13 mouse cellular contexts compared by ENCODE assay signal in genomic region chr6:22429026-22429425, GRCm38 (mm10).
A peak's percentile ranks its signal among the peaks of the same experiment; 100 is the strongest.
DNase-seq lines count a peak whose midpoint lies in the region; ATAC-seq and TF ChIP-seq lines count a peak whose summit lies in the region.
"Had no signal": no experiment of that assay in that cellular context is flagged by ENCODE, and none has a peak within 500 bp of the region (broad histone marks: within the 10 kb centered on the region; RNA-seq: fewer than 3 reads in every experiment).

No protein-coding gene starts in this region.

- no peaks in the 10 kb centered on the region for H3K4me1 ChIP-seq in midbrain, embryonic 11.5 days (ENCODE audit: control insufficient read depth, insufficient read depth, low read length)
- H3K4me1 ChIP-seq in midbrain, embryonic 10.5 days = no peaks in the 10 kb centered on the region
- no peaks in the 10 kb centered on the region for H3K4me1 ChIP-seq in hindbrain, embryonic 13.5 days (replicated peaks)
- H3K4me1 ChIP-seq in neural tube, embryonic 13.5 days (replicated peaks) = no peaks in the 10 kb centered on the region
- no peaks in the 10 kb centered on the region for H3K4me1 ChIP-seq in lung, adult 2 months (ENCODE audit: control insufficient read depth, insufficient read depth, low read length)
- H3K4me1 ChIP-seq: kidney, embryonic 15.5 days had no signal

- H3K4me2 ChIP-seq in midbrain, embryonic 11.5 days = no peak overlapping the region
- no peak overlapping the region for H3K4me2 ChIP-seq in hindbrain, embryonic 13.5 days
- no peak overlapping the region for H3K4me2 ChIP-seq in neural tube, embryonic 13.5 days
- H3K4me2 ChIP-seq: kidney, embryonic 15.5 days; lung, embryonic 14.5 days had no signal

- 57% methylated on average over 3 of the region's 3 CpGs for WGBS in midbrain, embryonic 11.5 days
- WGBS in midbrain, embryonic 10.5 days = 61% methylated on average over 3 of the region's 3 CpGs
- 57% methylated on average over 3 of the region's 3 CpGs for WGBS in hindbrain, embryonic 13.5 days
- 39% methylated on average over 3 of the region's 3 CpGs for WGBS in neural tube, embryonic 13.5 days
- 50% methylated on average over 3 of the region's 3 CpGs for WGBS in lung, adult 2 months

- no peak for TF ChIP-seq POLR2A in lung, adult 2 months (IDR thresholded peaks at IDR 0.05; ENCODE audit: borderline replicate concordance, extremely low read depth, low read depth, low read length)

- no peak overlapping the region for H3K4me3 ChIP-seq in midbrain, embryonic 11.5 days (ENCODE audit: low read depth, low read length)
- no peak overlapping the region for H3K4me3 ChIP-seq in midbrain, embryonic 10.5 days
- no peak overlapping the region for H3K4me3 ChIP-seq in hindbrain, embryonic 13.5 days
- no peak overlapping the region for H3K4me3 ChIP-seq in neural tube, embryonic 13.5 days
- no peak overlapping the region for H3K4me3 ChIP-seq in lung, adult 2 months (replicated peaks; ENCODE audit: extremely low read depth, low read depth, low read length)
- H3K4me3 ChIP-seq: kidney, embryonic 15.5 days had no signal

- no peak for DNase-seq in midbrain, embryonic 11.5 days (ENCODE audit: low spot score, missing footprints)
- no peak for DNase-seq in midbrain, embryonic 10.5 days (ENCODE audit: low spot score)
- peak; percentile 9 for DNase-seq in cerebellum, adult 9-11 months
- no peak for DNase-seq in embryo, embryonic 10 days (ENCODE audit: low spot score)
- DNase-seq in lung, adult 2 months = no peak
- DNase-seq in spleen, adult 18-20 months = no peak
- DNase-seq: gastrocnemius, postnatal 25 days; heart, postnatal 36 days; lung, embryonic 14.5 days; thymus, postnatal 14 days had no signal

- H3K27me3 ChIP-seq in midbrain, embryonic 11.5 days (ENCODE audit: control insufficient read depth, insufficient read depth, low read length) = no peaks in the 10 kb centered on the region
- no peaks in the 10 kb centered on the region for H3K27me3 ChIP-seq in midbrain, embryonic 10.5 days (ENCODE audit: low read depth, poor library complexity, severe bottlenecking)
- no peaks in the 10 kb centered on the region for H3K27me3 ChIP-seq in hindbrain, embryonic 13.5 days
- no peaks in the 10 kb centered on the region for H3K27me3 ChIP-seq in neural tube, embryonic 13.5 days
- H3K27me3 ChIP-seq: kidney, embryonic 15.5 days had no signal

- no peaks in the 10 kb centered on the region for H3K36me3 ChIP-seq in midbrain, embryonic 11.5 days (ENCODE audit: control insufficient read depth, insufficient read depth, low read length)
- no peaks in the 10 kb centered on the region for H3K36me3 ChIP-seq in midbrain, embryonic 10.5 days
- no peaks in the 10 kb centered on the region for H3K36me3 ChIP-seq in hindbrain, embryonic 13.5 days
- H3K36me3 ChIP-seq in neural tube, embryonic 13.5 days = no peaks in the 10 kb centered on the region
- H3K36me3 ChIP-seq: kidney, embryonic 15.5 days had no signal

- no peaks in the 10 kb centered on the region for H3K9me3 ChIP-seq in midbrain, embryonic 11.5 days (ENCODE audit: control insufficient read depth, low read length)
- no peaks in the 10 kb centered on the region for H3K9me3 ChIP-seq in midbrain, embryonic 10.5 days (replicated peaks)
- H3K9me3 ChIP-seq in hindbrain, embryonic 13.5 days = no peaks in the 10 kb centered on the region
- no peaks in the 10 kb centered on the region for H3K9me3 ChIP-seq in neural tube, embryonic 13.5 days
- H3K9me3 ChIP-seq: kidney, embryonic 15.5 days had no signal

- no peak overlapping the region for H3K9ac ChIP-seq in midbrain, embryonic 11.5 days (ENCODE audit: low read length)
- H3K9ac ChIP-seq in hindbrain, embryonic 13.5 days = no peak overlapping the region
- no peak overlapping the region for H3K9ac ChIP-seq in neural tube, embryonic 13.5 days
- H3K9ac ChIP-seq: kidney, embryonic 15.5 days; lung, embryonic 14.5 days had no signal

- TF ChIP-seq CTCF in lung, adult 2 months (IDR thresholded peaks at IDR 0.05; ENCODE audit: insufficient read depth, low read length) = no peak

- peak; percentile 58; the same call in 1 of the 2 replicates for ATAC-seq in midbrain, embryonic 11.5 days (ENCODE audit: low FRiP score)
- peak; percentile 59; the same call in 1 of the 2 replicates for ATAC-seq in hindbrain, embryonic 13.5 days (ENCODE audit: low FRiP score)
- ATAC-seq in neural tube, embryonic 13.5 days (ENCODE audit: low read depth) = peak; percentile 80; the same call in 1 of the 2 replicates

- no peak overlapping the region for H3K27ac ChIP-seq in midbrain, embryonic 11.5 days (ENCODE audit: low read depth, low read length)
- no peak overlapping the region for H3K27ac ChIP-seq in midbrain, embryonic 10.5 days (replicated peaks)
- no peak overlapping the region for H3K27ac ChIP-seq in hindbrain, embryonic 13.5 days
- no peak overlapping the region for H3K27ac ChIP-seq in neural tube, embryonic 13.5 days (replicated peaks)
- H3K27ac ChIP-seq: kidney, embryonic 15.5 days had no signal
